Mouse (Mus musculus) heart, embryonic 11.5 days (tissue): Measurements from ENCODE around the gene Agpat4. TPM values are rescaled to one million over a fixed set of nuclear protein-coding genes. Genes with fewer than 3 reads are reported as not detected.

ENCODE experiments used
- ATAC-seq: fragments of 200-750 bp; cut with Nextera tagmentation; replicated peaks from 2 replicates; pipeline ENCODE4 v1.8.0; 2017; ENCODE audit warnings: moderate library complexity; ENCODE audit not compliant: insufficient number of reproducible peaks, low FRiP score, low TSS enrichment
- H3K27ac ChIP-seq: fragments of 300-500 bp; sonication (generic); 2 replicates; pipeline ENCODE4 v1.5.1; 2014; ENCODE audit warnings: mild to moderate bottlenecking, low read depth, low read length
- H3K27me3 ChIP-seq: fragments of 300-500 bp; sonication (generic); 2 replicates; pipeline ENCODE4 v1.6.1; 2014; ENCODE audit warnings: mild to moderate bottlenecking, low read length, mixed read lengths; ENCODE audit not compliant: control insufficient read depth, insufficient read depth
- H3K36me3 ChIP-seq: fragments of 300-500 bp; sonication (generic); 2 replicates; pipeline ENCODE4 v1.6.1; 2014; ENCODE audit warnings: mild to moderate bottlenecking, low read length, moderate library complexity, mixed read lengths; ENCODE audit not compliant: control insufficient read depth, insufficient read depth
- H3K4me1 ChIP-seq: fragments of 300-500 bp; sonication (generic); 2 replicates; pipeline ENCODE4 v1.6.1; 2014; ENCODE audit warnings: low read length; ENCODE audit not compliant: control insufficient read depth, insufficient read depth
- H3K4me2 ChIP-seq: fragments of 300-500 bp; sonication (generic); 2 replicates; pipeline ENCODE4 v1.6.1; 2014; ENCODE audit warnings: mild to moderate bottlenecking, moderate library complexity
- H3K4me3 ChIP-seq: fragments of 300-500 bp; sonication (generic); 2 replicates; pipeline ENCODE4 v1.5.1; 2014; ENCODE audit warnings: low read depth, low read length
- H3K9ac ChIP-seq: fragments of 300-500 bp; sonication (generic); 2 replicates; pipeline ENCODE4 v1.6.1; 2014; ENCODE audit warnings: mild to moderate bottlenecking, low read depth, low read length, moderate library complexity
- H3K9me3 ChIP-seq: fragments of 300-500 bp; sonication (generic); replicated peaks from 2 replicates; pipeline ENCODE4 v1.6.1; 2016; ENCODE audit warnings: low read length; ENCODE audit not compliant: control insufficient read depth
- WGBS: fragments of 180-500 bp; shearing (Covaris S2); extraction: QIAGEN DNeasy Blood & Tissue Kit; methylation state at CpG from one replicate; pipeline ENCODE4 v1.1.7; 2014; ENCODE audit not compliant: insufficient replicate concordance; 5-methylcytosine and 5-hydroxymethylcytosine counted together
- polyA plus RNA-seq: library from polyadenylated mRNA; unstranded; fragments of >200 nt; fragmentation: Nextera tagmentation; extraction: Ambion mirVana; gene quantifications from 2 replicates; pipeline ENCODE4 v1.2.1, GENCODE M21; 2014

Agpat4 gene
- polyA plus RNA-seq, 1 experiment from 2014 or later = 21.0 TPM

DNA sequence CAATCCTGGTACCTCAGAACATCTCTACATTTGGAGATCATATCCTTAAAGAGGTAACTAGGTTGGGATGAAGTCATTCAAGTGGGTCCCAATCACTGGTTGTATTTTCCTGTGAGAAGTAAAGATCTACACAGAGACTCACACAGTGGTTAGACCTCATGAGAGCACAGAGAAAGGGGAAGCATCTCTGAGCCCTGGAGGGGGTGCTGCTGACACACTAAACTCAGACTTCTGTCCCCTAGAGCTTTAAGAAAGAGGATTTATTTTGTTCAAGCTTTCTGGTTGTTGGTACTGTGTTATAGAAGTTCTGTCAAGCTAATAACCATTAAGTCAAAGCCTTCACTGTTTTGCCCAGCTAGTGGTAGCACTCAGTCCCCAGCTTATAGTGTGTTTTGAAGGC lies 19.1 kb upstream of the Agpat4 start:
- no peaks in the 10 kb centered on the region; the same call in 1 of the 2 replicates for H3K9me3 ChIP-seq
- no peak overlapping the region for H3K9ac ChIP-seq
- no peaks in the 10 kb centered on the region for H3K27me3 ChIP-seq
- H3K4me1 ChIP-seq = no peaks in the 10 kb centered on the region
- no peak overlapping the region for H3K27ac ChIP-seq
- no peak for ATAC-seq
- H3K4me3 ChIP-seq = no peak overlapping the region
- no peaks in the 10 kb centered on the region for H3K36me3 ChIP-seq
- H3K4me2 ChIP-seq = no peak overlapping the region

DNA sequence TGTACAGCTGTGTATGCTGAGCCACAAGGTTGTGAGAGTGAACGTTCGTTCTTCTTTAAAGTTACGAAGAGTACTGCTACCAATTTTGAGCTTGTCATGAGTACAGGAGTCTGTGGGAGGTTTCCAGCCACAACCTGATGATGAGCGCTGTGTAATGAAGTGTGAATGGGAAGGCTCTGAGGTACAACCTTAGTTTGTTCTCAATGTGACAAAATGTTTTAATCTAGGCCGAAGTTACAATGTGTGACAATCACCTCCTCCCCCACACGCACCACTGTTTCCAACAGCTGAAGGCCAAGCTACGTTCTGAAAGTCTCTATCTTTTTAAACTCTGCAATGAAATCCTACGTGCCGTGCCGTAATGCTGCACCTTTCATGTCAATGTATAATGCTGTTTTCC lies 16.2 kb upstream of the Agpat4 start:
- Histone ChIP-seq H3K4me3 (no peak overlapping the region), H3K27ac (no peak overlapping the region), H3K9ac (no peak overlapping the region), H3K36me3 (no peaks in the 10 kb centered on the region), H3K4me1 (no peaks in the 10 kb centered on the region), H3K9me3 (no peaks in the 10 kb centered on the region; the same call in 1 of the 2 replicates), H3K27me3 (no peaks in the 10 kb centered on the region), H3K4me2 (no peak overlapping the region)
- no peak for ATAC-seq
- WGBS = 91% methylated on average over 10 of the region's 10 CpGs

DNA sequence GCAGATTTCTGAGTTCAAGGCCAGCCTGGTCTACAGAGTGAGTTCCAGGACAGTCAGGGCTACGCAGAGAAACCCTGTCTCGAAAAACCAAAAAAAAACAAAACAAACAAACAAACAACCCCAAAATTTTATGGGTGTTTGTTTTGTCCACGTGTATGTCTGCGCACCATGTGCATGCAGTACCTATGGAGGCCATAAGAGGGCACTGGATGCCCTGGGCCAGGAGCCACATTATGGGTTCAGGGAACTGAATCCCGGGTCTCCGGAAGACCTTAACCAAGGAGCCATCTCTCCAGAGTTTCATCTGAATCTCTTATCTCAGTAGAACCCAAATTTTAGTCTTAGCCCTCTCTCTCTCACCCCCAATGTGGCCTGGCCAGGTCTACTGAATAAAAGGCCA lies 14.7 kb upstream of the Agpat4 start:
- ATAC-seq = no peak
- 77% methylated on average over 6 of the region's 6 CpGs for WGBS

DNA sequence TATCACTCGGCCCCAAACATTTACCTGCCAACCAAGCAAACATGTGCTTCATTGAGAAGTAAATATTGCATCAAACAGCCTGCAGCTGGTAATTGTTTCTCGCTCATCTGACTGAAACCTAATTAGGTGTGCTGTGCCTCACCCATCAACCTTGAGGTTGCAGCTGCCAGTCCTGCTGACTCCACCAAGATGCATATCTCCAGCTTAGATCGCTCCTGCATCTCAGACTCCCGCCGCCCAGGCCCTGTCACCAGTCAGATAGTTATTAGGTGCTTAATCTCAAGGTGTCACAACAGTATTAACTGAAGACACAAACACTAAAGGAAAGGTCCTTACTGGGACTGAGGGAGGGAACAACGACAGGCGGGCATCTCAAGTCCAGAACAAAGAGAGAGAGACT lies 14.3 kb upstream of the Agpat4 start:
- no peak overlapping the region for H3K9ac ChIP-seq
- WGBS = 67% methylated on average over 7 of the region's 7 CpGs
- no peak for ATAC-seq

More for the DNA sequence above, 14.7 kb upstream of the Agpat4 start:
- Histone ChIP-seq H3K27me3 (no peaks in the 10 kb centered on the region), H3K27ac (no peak overlapping the region), H3K36me3 (no peaks in the 10 kb centered on the region), H3K4me1 (no peaks in the 10 kb centered on the region), H3K4me2 (no peak overlapping the region), H3K4me3 (no peak overlapping the region), H3K9ac (no peak overlapping the region), H3K9me3 (no peaks in the 10 kb centered on the region; the same call in 1 of the 2 replicates)

DNA sequence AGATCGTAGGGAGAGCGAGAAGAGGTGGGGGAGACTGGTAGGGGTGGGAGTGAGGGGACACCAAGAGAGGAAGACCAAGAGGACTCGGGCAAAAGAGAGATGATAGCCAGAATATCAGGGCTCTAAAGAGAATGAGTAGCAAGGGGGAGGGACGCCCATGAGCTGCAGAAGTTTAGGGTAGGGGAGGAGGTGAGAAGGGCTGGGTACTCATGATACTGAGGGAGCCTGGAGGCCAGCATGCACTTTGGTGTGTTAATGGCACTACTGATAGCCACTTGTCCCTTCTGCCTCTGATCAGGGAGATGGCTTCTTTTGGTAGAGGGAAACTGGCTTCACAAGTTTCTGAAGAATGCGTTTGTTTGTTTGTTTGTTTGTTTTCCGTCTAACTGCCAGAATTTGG lies 13.8 kb upstream of the Agpat4 start:
- 73% methylated on average over 6 of the region's 6 CpGs for WGBS
- Histone ChIP-seq H3K4me3 (no peak overlapping the region), H3K27ac (no peak overlapping the region), H3K4me1 (no peaks in the 10 kb centered on the region), H3K9me3 (no peaks in the 10 kb centered on the region; the same call in 1 of the 2 replicates), H3K27me3 (no peaks in the 10 kb centered on the region), H3K9ac (no peak overlapping the region), H3K4me2 (no peak overlapping the region), H3K36me3 (no peaks in the 10 kb centered on the region)
- peak; percentile 49; the same call in 1 of the 2 replicates for ATAC-seq

More for the DNA sequence above, 14.3 kb upstream of the Agpat4 start:
- H3K4me3 ChIP-seq = no peak overlapping the region
- H3K27me3 ChIP-seq = no peaks in the 10 kb centered on the region
- no peak overlapping the region for H3K4me2 ChIP-seq
- no peaks in the 10 kb centered on the region for H3K4me1 ChIP-seq
- H3K9me3 ChIP-seq = no peaks in the 10 kb centered on the region; the same call in 1 of the 2 replicates
- no peak overlapping the region for H3K27ac ChIP-seq
- H3K36me3 ChIP-seq = no peaks in the 10 kb centered on the region

DNA sequence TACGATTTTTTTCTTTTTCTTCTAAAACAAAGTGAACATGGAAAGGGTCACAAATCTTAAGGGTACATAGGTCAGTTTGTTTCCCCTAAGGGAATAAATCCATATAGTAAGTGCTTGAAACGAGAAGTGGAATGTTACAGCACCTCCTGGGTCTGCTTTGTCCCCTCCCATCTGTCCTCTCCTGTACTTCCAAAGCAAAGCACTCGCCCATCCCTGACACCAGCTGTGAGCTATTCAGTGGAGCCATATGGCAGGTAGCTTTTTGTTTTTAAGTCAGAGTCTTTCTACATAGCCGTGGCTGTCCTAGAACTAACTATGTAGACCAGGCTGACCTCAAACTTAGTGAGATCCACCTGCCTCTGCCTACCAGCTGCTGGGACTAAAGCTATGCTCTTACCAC lies 12.2 kb upstream of the Agpat4 start:
- no peak for ATAC-seq
- H3K27ac ChIP-seq = no peak overlapping the region
- H3K4me2 ChIP-seq = no peak overlapping the region
- no peaks in the 10 kb centered on the region for H3K4me1 ChIP-seq
- H3K27me3 ChIP-seq = no peaks in the 10 kb centered on the region
- no peaks in the 10 kb centered on the region for H3K36me3 ChIP-seq
- no peaks in the 10 kb centered on the region for H3K9me3 ChIP-seq
- WGBS = 51% methylated on average over 4 of the region's 4 CpGs
- no peak overlapping the region for H3K4me3 ChIP-seq
- H3K9ac ChIP-seq = no peak overlapping the region

DNA sequence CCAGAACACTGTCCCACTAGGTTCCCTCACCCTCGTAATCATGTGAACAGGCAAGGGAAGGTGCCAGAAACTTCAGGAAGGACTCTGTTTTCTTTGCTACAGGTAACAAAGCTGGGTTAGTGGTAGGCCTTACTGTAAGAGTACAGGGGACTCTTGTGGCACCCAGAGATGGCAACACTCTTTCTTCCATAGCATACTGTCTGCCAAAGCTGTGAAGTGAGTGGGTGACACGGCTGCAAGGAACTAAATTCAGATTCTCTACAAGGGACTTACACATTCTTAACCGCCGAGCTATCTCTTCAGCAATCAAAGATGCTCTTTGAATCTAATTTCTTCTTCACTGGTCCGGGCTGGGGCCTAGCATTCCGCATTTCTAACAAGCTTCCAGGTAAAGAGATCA lies 4.9 kb upstream of the Agpat4 start:
- H3K4me2 ChIP-seq = no peak overlapping the region
- no peaks in the 10 kb centered on the region for H3K27me3 ChIP-seq
- no peaks in the 10 kb centered on the region for H3K9me3 ChIP-seq
- H3K9ac ChIP-seq = no peak overlapping the region
- no peaks in the 10 kb centered on the region for H3K4me1 ChIP-seq
- ATAC-seq = no peak
- H3K27ac ChIP-seq = no peak overlapping the region
- no peaks in the 10 kb centered on the region for H3K36me3 ChIP-seq
- no peak overlapping the region for H3K4me3 ChIP-seq
- WGBS = 84% methylated on average over 6 of the region's 6 CpGs

DNA sequence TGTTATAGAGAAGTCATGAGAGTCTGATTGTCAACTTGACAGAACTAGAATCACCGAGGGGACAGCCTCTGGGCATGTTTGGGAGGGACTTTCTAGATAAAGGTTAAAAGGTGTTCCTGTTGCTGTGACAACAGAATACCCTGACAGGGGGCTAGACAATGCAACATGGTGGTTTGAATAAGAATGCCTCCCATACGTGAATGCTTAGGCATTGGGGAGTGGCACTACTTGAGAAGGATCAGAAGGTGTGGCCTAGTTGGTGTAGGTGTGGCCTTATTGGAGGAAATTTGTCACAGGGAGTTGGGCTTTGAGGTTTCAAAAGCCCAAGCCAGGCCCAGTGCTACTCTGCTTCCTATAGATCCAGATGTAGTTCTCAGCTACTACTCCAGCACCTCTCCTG lies 3.4 kb upstream of the Agpat4 start:
- Histone ChIP-seq H3K36me3 (no peaks in the 10 kb centered on the region), H3K4me3 (no peak overlapping the region), H3K27ac (no peak overlapping the region), H3K4me2 (no peak overlapping the region), H3K9ac (no peak overlapping the region), H3K9me3 (no peaks in the 10 kb centered on the region), H3K4me1 (peaks cover under 1% of the 10 kb centered on the region; the same call in 1 of the 2 replicates), H3K27me3 (no peaks in the 10 kb centered on the region)
- WGBS = 77% methylated on average over 2 of the region's 2 CpGs
- ATAC-seq = no peak

DNA sequence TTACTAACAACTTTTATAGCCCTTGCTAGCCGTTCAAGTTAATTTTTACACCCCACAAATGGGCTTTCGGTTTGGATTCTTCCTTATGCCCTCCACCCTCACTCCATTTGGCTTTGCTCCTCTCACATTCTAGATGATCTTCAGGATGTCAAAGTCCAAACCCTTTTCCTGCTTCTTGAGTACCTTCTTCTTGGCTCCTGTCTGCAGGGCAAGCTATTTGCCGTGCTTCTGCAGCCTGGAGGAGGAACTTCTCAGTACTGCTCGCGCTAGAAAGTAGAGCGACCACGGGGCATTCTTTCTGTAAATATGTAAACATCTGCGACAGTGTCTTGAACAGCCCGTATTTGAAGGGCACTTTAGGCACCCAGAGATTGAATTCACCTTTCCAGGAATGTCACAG lies 373 bp upstream of the Agpat4 start:
- H3K27me3 ChIP-seq = no peaks in the 10 kb centered on the region
- H3K36me3 ChIP-seq = no peaks in the 10 kb centered on the region
- H3K9ac ChIP-seq = peak overlapping the region; percentile 74
- 10% methylated on average over 9 of the region's 9 CpGs for WGBS
- peak overlapping the region; percentile 87 for H3K4me2 ChIP-seq
- H3K4me1 ChIP-seq = peaks cover 7% of the 10 kb centered on the region
- H3K27ac ChIP-seq = 0 out of 2 replicates have a peak overlapping the region, but pooled peaks have one; percentile 89
- peak overlapping the region; percentile 68 for H3K4me3 ChIP-seq
- no peaks in the 10 kb centered on the region for H3K9me3 ChIP-seq
- no peak for ATAC-seq
